Mouse (Mus musculus) kidney, postnatal 4 days (tissue): Measurements from ENCODE around the gene Camk1d.

Experiments used
- DNase-seq, 2 experiments: peaks; one replicate each; pipeline ENCODE4 v3.0.0; 2021; ENCODE audit warnings: mixed read lengths in 2 of 2

Gene Camk1d

DNA sequence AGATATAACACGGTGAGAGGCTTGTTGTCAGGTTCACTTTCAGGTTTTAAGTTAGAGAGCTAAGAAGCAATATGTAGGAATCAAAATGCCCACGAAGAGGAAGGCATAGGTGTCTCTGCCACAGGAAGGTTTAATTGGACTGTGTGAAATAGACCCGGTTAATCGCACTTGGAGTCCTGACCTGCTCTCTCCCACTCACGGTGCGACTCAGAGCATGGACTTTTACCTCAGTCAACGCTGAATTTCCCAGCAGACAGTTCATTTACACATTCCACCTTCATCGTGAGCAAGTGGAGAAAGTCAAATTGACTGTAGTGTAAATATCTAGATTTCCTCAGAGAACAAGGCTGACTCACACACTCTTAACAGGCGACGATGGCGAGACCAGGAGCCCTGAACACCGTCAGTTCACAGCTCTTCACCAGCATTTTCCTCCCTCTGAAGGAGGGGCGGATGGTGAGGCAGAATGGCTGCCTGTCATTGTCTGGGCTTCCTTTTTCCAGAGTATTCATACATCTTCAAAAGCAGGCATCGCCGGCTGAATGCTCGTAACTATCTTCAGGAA lies 255.6 kb downstream of the Camk1d start:
- DNase-seq: no peak

DNA sequence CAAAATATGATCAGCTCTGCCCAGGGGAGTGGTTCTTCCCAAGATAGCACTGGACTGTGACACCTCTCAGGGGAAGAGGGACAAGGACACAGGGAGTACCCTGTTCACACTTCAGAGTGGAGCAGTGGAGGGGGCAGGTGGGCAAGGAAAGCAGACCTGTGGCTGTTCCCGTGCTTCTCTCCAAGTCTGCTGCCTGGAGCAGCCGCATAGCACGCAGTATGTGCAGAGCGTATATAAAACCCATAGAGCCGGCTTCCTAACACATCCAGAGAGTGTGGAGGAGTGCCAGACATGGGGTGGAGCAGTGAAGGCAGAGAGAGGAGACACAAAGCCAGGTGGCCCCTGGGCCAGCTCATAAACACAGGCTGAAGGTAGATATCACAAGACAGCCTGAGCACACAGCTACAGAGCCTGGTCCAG lies 256.2 kb downstream of the Camk1d start:
- no peak for DNase-seq

GRCm38 (mm10) chr2:5456108-5456507 lies 258.2 kb downstream of the Camk1d start:
- DNase-seq: no peak

GRCm38 (mm10) chr2:5454830-5455229 lies 259.5 kb downstream of the Camk1d start:
- peak; percentile 22 to 35 for DNase-seq

DNA sequence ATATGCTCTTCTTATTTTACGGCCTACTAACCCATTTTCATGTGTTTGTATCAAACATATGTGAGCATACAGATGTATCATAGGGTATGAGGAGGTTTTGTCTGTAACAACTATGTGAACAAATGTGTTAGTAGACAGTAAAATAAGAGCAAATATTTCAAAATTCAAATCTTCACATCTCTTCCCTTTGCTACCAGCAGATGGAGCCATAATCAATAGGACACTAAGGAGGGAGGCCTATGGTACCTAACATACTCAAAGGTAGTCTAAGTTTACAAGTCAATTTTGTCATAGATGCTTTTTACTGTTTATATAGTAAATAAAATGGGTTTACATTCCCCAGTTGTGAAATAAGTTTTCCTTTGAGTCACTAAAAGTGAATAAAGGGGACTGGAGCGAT lies 262.7 kb downstream of the Camk1d start:
- no peak for DNase-seq

DNA sequence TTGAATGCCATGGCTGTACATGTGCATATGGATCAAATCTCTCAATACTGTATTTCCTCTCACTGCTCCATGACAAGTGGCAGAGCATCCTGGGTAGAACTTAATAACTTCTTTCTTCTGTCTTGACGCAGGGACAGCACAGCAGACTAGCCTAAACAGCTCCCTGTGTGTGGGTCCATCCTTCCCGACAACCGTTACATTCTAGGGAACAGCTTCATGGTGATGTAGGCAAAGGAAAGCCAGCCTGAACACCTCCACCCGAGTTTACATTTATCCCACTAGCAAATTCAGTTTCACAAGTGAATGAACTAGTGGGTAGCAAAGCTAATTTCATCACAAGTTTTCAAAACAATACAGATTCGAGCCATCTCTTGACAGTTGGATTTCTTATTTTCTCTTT lies 269.0 kb downstream of the Camk1d start:
- DNase-seq: no peak

GRCm38 (mm10) chr2:5437690-5438089 lies 276.6 kb downstream of the Camk1d start:
- no peak for DNase-seq

DNA sequence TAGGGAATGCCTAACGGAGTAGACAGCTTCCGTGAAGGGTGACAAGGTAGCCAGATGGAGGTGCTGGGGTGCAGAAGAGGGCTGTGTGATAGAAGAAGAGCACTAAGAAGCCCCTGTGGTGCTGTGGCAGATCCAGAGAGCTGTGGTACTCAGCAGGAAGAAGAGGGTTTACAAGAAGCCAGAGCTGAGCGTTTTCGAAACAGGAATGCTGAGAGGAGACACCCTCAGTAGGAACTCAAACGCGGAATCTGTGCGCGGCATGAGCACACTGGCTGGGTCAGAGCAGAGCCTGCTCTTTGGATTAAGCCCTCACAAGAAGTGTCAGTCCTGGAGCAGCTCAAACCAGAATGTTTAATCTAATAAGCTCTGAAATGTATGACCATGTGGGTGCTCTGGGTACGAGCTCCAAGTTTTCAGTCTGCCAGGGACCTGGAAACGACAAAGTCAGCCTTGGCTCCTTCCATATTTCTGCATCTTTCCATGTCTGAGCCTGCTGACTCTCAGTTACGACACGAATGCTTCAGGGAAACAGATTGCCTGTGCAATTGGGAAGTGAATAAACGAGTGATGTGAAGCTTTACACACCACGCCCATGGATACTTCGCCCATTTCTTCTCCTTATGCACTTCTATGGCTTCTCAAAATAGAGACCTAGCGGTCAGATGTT lies 278.6 kb downstream of the Camk1d start:
- no peak for DNase-seq

- peak in 1 of 2 experiments; percentile 16 for DNase-seq
These were observed 283.0 kb downstream of the Camk1d start for GRCm38 (mm10) chr2:5431309-5431708.

- DNase-seq: no peak
These were observed 284.4 kb downstream of the Camk1d start for GRCm38 (mm10) chr2:5429921-5430320.

GRCm38 (mm10) chr2:5426110-5426509 lies 288.2 kb downstream of the Camk1d start:
- DNase-seq: no peak

DNA sequence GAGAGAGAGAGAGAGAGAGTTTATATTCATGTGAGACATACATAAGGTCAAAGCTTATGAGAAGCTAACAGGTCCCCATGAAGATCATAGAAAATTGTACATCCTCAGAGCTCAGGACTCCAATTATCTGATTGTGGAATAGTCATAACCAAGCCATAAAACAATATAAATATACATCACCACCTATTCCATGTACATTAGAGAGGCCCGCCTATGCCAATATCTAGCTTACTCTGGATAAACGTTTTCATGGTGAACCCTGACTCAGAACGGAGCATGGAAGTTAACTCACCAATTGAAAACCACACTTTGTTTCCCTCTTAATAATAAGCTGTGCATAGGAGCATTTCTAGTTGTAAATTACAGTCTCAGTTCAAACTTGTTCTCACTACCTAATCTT lies 288.7 kb downstream of the Camk1d start:
- no peak for DNase-seq

- DNase-seq: peak; percentile 52 to 66
These were observed 293.6 kb downstream of the Camk1d start for GRCm38 (mm10) chr2:5420621-5421196.

DNA sequence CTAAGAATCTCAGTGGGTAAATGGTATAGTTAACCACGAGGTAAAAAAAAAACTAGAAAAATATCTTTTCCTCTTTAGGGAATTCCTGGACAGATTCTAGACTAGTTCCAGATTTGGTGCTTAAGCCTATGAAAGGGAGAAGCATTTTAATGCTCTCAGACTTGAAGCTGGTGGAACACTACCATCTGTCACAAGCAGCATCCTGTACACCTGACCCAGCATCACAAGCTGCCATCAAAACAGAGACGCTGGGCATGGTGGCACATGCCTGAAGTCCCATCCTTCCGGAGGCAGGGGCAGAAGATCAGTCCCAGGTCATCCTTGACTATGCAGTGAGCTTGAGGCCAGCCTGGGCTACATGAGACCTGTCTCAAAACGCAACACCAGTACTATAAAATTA lies 295.5 kb downstream of the Camk1d start:
- no peak for DNase-seq

DNA sequence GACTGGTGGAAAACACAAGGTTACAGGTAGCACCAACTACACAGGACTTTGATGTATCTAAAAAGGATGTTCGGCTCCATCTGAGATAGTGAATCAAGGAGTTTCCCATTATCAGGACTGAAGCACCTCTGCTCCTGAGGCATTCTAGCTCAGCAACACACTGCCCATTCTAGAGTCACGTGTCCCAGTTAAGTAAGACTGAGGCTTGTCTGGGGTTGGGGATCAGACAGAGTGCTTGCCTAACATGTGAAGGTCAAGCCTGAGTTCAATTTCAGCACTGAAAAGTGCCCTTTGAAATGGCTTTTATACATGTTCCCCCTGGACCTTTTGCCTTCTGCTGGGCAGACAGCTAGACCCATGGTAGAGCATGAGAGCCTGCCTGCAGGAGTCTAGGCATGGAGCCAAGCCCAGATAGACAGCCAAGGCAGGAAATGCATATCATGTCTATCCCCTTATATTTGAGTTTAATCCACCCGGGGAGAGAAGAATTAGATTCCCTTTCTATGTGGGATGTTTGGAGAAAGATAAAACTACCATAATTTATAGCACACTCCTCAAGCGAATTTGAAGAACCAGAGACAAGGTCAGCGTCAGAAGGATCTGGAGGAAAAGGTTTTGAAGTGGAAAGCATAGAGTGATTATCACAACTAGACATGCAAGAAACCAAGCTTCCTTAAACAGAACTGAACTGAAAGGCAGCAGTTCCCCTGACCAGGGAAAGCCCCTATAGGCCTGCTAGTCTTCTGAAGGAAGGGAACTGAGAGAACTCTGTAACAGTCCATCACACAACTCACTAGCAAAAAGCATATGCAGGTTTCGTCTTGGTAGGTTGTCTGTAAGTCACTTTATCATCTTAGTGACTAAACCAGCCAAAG lies 296.9 kb downstream of the Camk1d start:
- DNase-seq: peak; percentile 37 to 43

DNA sequence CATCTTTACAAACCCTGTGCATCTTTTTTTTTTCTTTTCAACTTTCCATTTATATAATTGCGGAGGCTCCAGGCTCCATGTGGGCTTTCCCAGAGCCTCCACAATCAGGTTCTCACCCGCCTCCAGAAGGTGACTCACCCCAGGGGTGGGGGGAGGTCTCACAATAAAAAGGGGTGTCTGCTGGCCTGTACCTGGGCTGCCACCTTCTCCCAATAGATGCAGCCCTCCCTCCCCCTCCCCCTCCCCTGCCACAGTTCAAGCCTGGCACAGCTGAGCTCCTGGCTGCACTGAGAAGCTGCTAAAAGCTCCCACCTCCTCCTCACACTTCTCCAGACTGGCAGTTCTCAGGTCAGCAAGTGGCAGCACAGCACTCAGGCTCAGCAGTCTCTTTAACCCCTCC lies 302.5 kb downstream of the Camk1d start:
- no peak for DNase-seq

DNA sequence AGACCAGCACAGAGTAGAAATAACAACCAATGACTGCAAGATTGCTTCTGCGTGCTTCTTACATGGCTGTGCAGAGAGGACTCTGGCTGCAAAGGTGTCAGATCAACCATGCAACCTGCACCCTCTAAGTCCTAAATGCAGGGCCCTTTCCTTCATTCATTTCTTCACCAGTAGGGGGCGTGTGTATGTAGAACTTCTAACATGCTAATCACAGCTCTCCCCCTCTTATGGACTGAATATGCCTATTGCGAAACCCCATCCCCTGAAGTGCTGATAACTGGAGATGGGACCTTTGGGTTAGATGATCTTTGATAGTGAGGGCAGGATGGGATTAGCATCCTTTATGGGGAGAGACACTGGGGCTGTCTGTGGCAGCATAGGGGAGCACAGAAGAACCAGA lies 310.5 kb downstream of the Camk1d start:
- DNase-seq: peak; percentile 20 to 22

DNA sequence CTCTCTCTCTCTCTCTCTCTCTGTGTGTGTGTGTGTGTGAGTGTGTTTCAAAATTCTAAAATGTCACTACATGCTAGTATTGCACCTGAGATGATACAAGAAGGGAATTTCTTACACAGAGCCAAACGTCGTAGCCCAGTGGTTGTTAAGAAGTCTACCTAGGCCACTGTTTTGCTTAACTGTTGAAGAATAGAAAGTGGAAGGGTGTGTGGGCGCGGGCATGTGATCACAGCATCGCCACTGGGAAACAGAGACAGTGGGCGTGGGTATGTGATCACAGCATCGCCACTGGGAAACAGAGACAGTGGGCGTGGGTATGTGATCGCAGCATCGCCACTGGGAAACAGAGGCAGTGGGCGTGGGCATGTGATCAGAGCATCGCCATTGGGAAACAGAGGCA lies 312.3 kb downstream of the Camk1d start:
- DNase-seq: no peak

DNA sequence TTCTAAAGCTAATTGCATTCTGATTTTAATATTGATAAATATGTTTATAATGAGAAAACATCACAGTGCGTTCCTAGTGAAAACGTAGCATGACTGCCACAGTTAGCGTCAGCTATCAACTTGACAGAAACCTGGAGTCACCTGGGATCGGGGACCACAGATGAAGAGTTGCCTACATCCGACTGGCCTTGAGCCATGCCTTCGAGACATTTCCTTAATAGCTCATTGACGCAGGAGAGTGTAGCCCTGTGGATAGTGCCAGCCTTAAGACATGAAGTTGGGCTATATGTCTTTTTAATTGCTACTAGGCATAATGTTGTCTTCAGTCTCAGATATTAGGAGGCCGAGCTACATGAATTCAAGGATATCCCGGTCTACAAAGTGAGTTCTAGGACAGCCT lies 315.8 kb downstream of the Camk1d start:
- DNase-seq: no peak

- no peak for DNase-seq
These were observed 316.3 kb downstream of the Camk1d start for GRCm38 (mm10) chr2:5398043-5398442.

DNA sequence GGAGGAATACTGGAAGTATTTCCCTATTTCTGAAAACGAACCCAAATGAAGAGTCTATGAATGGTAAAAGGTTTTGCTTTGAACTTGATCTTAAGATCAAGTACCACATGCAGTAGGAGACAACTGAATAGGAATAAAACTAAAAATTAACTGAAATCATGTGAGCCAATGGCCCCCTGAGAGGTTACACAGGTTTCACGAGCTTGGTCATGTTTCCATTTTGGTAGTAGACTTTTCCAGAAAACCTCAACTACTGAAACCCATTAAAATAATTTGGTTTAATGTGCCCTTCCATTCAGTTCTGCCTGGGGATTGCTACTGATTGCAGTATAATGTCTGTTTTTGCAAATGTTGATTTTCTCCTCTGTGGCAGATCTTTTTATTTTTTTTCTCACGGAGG lies 316.8 kb downstream of the Camk1d start:
- no peak for DNase-seq

DNA sequence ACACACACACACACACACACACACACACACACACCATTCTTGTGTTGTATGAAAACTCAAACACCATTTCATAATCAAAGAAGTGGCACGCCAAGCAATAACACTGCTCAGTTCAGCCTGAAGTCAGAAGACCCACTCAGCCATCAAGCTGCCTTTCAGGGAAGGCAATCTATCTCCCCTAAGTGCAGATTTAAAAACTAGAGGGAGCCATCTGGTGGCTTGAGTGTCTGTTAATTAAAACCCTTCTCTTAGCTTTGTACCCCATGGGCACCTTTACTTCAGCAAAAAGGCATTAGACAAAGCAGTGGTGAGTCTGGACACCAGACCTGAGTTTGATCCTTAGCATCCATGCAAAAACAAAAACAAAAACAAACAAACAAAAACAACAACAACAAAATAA lies 317.9 kb downstream of the Camk1d start:
- DNase-seq: no peak

DNA sequence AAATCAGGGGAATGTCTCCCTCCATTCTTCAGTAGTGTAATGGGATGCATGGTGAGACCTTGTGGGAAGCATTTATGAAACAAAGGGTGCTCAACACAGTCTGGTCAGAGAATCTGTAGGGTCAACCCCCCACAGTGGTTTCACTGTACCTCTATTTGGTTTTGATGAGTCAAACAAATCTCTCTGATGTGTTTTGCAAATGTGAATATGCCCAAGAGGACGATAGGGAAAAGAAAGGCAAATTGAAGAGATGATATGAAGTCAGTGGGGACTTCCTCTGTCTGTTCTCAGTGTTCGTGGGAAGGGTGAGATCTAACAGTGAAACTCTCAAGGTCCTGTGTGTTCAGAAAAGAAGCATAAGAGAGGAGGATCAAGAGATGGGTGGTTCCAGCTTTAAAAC lies 318.4 kb downstream of the Camk1d start:
- DNase-seq: no peak

- no peak for DNase-seq
These were observed 321.4 kb downstream of the Camk1d start for GRCm38 (mm10) chr2:5392921-5393320.
